Mouse (Mus musculus): ENCODE measurements around the gene Pigq.

The Pigq gene

GRCm38 (mm10) chr17:25944366-25945163 lies at the start of gene Pigq, which contains the start of gene Nhlrc4:
Gene Pigq, minus strand, starts transcription at chr17:25944936.
Gene Nhlrc4, minus strand, starts transcription at chr17:25944961.
- DNase-seq (ENCODE audit: low read depth in 1 of 2, low spot score in 2 of 2), result no peak

- DNase-seq (ENCODE audit: low read depth in 1 of 2, low spot score in 2 of 2), result no peak
Observed at GRCm38 (mm10) chr17:25993489-25993888, 48.8 kb upstream of the Pigq start.

DNA sequence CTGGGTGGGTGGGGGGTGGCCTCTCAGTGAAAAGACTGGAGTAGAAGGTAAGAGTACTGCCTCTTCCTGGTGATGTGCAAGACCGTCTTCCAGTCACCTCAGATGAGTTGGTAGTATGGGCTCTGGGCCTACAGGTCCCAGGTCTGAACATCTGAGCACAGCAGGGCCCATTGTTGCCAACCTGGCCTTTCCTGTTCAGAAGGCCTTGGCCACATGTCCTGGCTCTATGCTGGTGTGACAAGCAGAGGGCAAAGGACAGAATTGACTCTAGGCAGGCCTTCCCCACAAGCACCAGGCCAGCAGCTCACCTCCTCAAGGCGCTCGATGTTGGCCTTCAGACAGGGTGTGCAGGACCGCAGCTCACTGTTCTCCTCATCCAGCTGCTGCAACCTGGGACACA lies 47.5 kb upstream of the Pigq start:
- no peak for DNase-seq (ENCODE audit: low read depth in 1 of 2, low spot score in 2 of 2)

- DNase-seq (ENCODE audit: low read depth in 1 of 2, low spot score in 2 of 2), result no peak
Observed at GRCm38 (mm10) chr17:25990331-25990730, 45.6 kb upstream of the Pigq start.

DNA sequence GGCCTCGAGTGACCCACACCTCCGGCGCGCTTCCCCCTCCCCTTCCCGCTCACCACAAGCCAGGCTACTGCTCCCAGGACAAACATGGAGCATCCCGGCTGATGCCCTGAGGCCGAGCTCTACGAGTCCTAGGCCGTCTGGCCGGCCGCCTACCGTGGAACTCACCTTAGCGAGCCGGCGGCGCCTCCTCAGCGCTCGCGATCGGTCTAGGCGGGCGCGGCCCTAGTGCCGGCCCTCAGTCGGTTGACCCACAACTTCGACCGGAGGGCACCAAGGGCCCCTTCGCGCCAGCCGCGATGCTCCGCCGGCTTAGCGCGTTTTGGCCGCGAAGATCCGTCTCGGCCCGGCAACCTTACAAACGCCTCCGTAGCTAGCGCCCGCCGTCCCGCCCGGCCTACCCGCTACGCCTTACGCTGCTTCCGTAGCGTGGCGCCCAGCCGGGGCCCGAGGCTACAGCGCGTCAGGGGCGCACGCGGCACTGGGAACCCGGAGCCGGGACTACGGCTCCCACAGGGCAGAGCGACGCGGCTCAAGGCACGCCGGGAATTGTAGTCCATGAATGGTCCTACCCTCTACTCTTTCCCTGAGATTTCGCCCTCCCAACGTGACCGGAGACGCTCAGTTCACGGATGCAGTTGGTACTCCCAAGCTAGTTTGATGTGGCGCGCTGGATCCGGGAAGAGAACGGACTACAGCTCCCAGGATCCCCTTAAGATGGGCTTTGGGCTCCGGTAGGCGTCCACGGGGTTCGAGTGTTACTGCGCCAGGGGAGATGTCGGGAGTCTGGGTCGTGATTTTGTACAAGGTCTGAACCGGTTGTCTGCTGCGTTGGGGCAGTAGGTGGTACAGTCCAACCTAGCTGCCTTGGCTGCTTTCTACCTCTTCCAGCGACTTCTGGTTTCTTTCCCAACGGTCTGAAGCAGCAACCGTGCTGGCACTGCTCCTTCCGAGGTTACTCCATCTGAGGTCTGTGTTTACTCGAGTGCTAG lies 40.9 kb upstream of the Pigq start, which contains the start of gene Capn15:
Gene Capn15, minus strand, starts transcription at position 491 of the 989 bp plus-strand sequence.
- peak; percentile 70 to 82 for DNase-seq (ENCODE audit: low read depth in 1 of 2, low spot score in 2 of 2)

DNA sequence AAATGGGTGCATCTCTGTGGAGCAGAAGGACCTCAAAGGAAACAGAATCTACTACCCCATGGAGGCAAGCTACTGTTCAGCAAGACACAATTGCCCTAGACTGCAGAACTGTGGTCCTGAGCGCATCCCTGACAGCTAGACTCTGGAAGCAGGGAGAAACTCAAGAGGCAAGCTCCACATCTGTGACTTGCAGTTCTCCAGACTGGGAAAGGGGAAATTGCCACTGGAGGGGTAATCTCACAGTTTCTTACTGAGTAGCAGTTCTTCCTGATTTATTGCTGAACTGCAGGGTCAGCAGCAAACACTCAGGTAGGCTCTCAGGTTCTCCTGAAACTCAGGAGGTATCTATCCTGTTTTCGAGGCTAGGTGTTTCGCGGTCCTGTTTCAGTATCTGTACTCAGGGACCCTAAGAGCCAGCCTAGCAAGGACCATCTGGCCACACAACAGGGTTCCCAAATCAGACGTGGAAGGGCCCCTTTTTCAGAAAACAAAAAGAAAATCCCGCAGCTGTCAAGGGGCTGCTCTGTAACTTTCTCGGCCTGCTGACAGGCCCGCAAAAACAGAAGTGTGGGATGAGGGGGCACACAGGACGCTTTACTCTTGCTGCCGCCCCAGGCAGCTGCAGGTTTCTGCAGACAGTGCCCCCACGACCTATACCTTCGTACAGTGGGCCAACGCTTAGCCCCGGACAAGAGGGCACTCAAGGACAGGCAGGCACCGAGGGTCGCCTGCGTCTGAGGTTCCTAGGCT lies 40.0 kb upstream of the Pigq start:
- no peak for DNase-seq (ENCODE audit: low read depth in 1 of 2, low spot score in 2 of 2)

DNA sequence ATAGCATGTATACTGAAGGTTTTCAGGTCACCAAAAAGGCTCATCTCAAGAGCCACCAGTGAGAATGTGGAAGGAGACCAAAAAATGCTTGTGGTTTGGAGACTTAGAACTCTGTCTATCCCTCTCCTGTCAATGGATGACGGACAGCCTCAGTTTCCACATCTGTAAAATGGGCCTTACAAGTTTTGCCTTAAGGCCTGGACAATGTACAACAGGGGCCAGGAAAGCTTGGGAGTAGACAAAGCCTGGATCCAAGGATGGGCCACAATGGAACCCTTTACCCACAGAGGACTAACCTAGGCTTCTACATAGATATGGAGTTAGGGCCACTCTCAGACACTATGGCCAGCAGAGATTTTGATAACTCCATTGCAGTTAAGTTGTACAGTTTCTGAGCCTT lies 39.3 kb upstream of the Pigq start:
- DNase-seq (ENCODE audit: low read depth in 1 of 2, low spot score in 2 of 2), result no peak

DNA sequence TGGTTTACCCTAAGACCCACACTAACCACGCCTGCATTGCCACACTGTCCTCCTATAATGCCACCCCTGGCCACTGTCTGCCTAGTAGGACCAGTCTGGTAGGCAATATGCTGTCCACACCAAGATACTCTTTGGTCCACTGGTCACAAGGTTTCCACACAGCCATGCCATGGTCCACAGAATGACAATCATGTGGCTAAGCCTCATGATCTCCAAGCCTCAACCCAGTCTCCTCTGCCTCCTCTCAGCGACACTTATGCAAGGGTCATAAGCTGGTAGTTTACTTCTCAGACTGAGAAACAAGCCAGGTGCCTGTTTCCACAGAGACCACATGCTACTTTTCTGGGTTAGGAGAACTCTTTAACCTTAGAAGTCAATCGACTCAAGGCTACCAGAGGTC lies 38.2 kb upstream of the Pigq start:
- no peak for DNase-seq (ENCODE audit: low read depth in 1 of 2, low spot score in 2 of 2)

GRCm38 (mm10) chr17:25980854-25981253 lies 36.1 kb upstream of the Pigq start:
- DNase-seq (ENCODE audit: low read depth in 1 of 2, low spot score in 2 of 2), result no peak

- DNase-seq (ENCODE audit: low read depth in 1 of 2, low spot score in 2 of 2), result no peak
Observed at GRCm38 (mm10) chr17:25979829-25980738, 35.3 kb upstream of the Pigq start.

DNA sequence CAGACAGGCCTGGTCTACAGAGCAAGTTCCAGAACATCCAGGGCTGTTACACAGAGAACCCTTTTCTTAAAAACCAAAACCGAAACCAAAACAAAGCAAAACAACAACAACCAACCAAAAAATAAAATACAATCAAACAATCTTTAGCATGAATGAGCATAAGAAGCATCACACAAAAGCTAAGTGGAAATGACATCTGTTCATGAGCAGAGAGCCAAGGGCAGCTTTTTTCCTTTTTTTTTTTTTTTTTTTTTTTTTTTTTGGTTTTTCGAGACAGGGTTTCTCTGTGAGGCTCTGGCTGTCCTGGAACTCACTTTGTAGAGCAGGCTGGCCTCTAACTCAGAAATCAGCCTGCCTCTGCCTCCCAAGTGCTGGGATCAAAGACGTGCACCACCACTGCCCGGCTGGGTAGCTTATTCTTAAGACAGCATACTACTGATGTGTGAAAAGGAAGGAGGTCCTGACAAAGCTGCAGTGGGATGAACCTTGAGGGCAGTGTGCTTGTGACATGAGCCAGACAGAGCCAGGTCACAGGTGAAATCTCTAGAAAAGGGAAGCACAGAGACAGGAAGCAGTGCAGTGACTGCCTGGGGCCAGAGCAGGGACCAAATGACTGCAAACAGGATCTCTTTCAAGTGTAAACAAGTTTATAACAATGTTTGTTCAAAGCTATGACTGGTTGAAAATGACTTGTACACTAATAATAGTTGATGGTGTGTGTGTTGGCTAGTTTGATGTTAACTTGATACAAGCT lies 26.4 kb upstream of the Pigq start:
- DNase-seq (ENCODE audit: low read depth in 1 of 2, low spot score in 2 of 2), result no peak

DNA sequence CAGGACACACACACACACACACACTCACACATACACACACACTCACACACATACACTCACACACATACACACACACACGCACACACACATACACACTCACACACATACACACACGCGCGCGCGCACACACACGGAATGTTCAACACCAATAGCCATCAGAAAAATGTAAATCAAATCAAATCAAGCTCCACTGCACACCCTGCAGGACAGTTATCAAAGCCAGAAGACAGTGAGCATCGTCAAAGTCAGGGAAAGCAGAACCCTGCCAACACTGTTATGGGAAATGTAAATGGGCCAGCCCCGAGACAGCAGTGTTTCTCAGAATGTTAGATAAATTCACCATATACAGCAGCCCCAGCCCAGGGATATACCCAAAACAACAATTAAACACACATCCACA lies 25.7 kb upstream of the Pigq start:
- DNase-seq (ENCODE audit: low read depth in 1 of 2, low spot score in 2 of 2), result no peak

GRCm38 (mm10) chr17:25968176-25968575 lies 23.4 kb upstream of the Pigq start:
- no peak for DNase-seq (ENCODE audit: low read depth in 1 of 2, low spot score in 2 of 2)

GRCm38 (mm10) chr17:25967652-25968051 lies 22.9 kb upstream of the Pigq start:
- DNase-seq (ENCODE audit: low read depth in 1 of 2, low spot score in 2 of 2), result no peak

DNA sequence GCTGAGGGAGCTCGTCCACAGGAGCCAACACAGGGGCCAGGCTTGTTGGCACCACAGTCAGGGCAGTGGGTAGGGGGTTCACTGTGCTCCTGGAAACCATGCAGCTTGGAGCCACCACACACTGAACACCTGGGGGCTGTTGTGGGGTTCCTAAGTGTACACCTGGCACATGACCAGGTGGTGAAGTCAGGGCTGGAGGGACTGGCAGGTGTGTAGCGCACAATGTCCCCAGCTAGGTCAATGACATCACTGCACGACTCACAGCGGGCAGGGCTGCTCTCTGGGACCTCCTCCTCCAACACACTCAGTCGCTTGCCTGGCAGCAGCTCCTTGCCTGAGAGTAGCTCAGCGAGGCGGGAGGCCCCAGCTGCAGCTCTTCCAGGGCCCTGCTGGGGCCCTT lies 19.5 kb upstream of the Pigq start:
- DNase-seq (ENCODE audit: low read depth in 1 of 2, low spot score in 2 of 2), result no peak

- no peak for DNase-seq (ENCODE audit: low read depth in 1 of 2, low spot score in 2 of 2)
Observed at GRCm38 (mm10) chr17:25962413-25962905, 17.7 kb upstream of the Pigq start.

DNA sequence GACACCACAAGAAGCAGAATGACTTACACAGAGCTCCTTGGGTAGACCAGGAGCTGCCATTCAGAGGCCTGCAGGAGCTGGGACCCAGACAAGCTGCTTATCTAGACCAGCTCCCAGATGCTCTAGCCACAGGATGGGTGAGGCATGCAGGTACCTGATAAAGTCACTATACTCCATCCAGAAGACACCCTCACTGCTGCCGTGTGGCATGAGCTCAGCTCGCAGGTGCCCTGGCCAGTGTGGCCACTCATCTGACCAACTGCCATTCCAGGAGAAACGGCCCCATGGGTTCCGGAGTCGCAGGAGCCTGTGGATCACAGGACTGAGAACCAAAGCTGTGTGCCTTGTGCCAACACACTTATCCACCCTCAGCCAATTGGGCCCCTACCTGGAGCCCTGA lies 16.8 kb upstream of the Pigq start:
- DNase-seq (ENCODE audit: low read depth in 1 of 2, low spot score in 2 of 2), result no peak

GRCm38 (mm10) chr17:25959630-25960467 lies 15.1 kb upstream of the Pigq start:
- DNase-seq (ENCODE audit: low read depth in 1 of 2, low spot score in 2 of 2), result no peak
